Mouse (Mus musculus) ES-E14 (cell line): Measurements from ENCODE around the gene Atxn2l.

ENCODE experiments used
- HCFC1 ChIP-seq: IDR thresholded peaks from 2 replicates; pipeline ENCODE4 v1.6.1; 2012; ENCODE audit warnings: low read length, inconsistent platforms, borderline replicate concordance; ENCODE audit not compliant: insufficient read depth
- MAFK ChIP-seq: IDR thresholded peaks from 2 replicates; pipeline ENCODE4 v1.6.1; 2014; ENCODE audit warnings: mild to moderate bottlenecking, low read depth, low read length, inconsistent platforms; ENCODE audit not compliant: insufficient read depth
- ZC3H11A ChIP-seq: IDR thresholded peaks from 2 replicates; pipeline ENCODE4 v1.6.1; 2012; ENCODE audit warnings: low read depth, mild to moderate bottlenecking, inconsistent platforms, low read length, borderline replicate concordance
- ZNF384 ChIP-seq: IDR thresholded peaks from 2 replicates; pipeline ENCODE4 v1.6.1; 2012; ENCODE audit warnings: low read depth, low read length, inconsistent platforms

DNA sequence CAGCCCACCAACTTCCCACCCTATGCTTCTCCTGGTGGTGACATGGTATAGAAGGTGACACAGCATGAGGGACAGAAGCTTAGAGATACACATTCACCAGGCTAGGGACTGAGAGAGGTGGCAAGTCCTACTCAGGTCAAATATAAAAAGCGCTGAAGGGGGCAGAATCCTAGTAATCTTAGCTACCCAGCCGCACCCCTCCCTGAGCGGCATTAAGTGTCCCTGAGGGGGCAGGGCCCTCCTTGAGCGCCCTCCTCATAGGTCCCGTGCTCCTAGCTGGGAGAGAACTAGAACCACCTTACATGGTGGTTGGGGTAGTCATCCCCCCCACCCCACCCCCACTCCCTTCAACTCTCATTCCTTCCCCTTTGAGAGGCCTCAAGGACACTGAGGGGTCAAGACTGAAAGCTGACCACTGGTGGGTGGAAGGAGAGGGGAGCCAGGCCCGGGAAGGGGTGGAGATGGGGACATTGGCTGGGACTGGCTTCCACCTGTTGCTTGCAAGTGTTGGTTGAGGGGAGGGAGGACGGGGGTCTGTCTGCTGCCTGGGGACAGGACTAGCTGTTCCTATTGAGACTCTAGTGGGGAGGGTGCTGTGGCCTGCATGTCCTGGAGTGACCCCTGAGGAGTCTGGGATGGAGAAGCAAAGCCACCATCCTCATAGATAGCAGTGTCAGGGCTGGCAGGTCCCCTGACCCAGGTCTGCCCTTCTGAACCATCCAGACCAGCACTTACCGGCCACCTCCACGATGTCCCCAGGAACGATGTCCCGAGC, 44.2 kb downstream of the Atxn2l start:
- no peak for TF ChIP-seq ZNF384
- TF ChIP-seq MAFK: no peak
- TF ChIP-seq ZC3H11A: no peak
- TF ChIP-seq HCFC1: no peak
